Mouse (Mus musculus) ES-Bruce4 (cell line): Measurements from ENCODE around the gene Derl2.

Source experiments
- CTCF ChIP-seq: IDR thresholded peaks from one replicate; pipeline ENCODE4 v1.8.1; 2011; ENCODE audit warnings: low read depth, low read length
- EP300 ChIP-seq: IDR thresholded peaks from 2 replicates; pipeline ENCODE4 v1.6.1; 2011; ENCODE audit warnings: low read depth, low read length; ENCODE audit not compliant: insufficient read depth
- POLR2A ChIP-seq: IDR thresholded peaks from one replicate; pipeline ENCODE4 v1.8.1; 2011; ENCODE audit warnings: low read length; ENCODE audit not compliant: insufficient read depth

- TF ChIP-seq POLR2A = no peak
- TF ChIP-seq CTCF = no peak
- TF ChIP-seq EP300 = no peak
Observed at GRCm38 (mm10) chr11:70969271-70969794, 50.3 kb downstream of the Derl2 start.
